Mouse (Mus musculus): ENCODE measurements around the gene Aen.

- no peak for TF ChIP-seq CTCF (IDR thresholded peaks at IDR 0.05; ENCODE audit: low read depth, low read length)
- no peak for TF ChIP-seq POLR2A (IDR thresholded peaks at IDR 0.05; ENCODE audit: borderline replicate concordance, low read depth, low read length)
Observed at GRCm38 (mm10) chr7:78846066-78846716, 49.5 kb upstream of the Aen start.

Measured in bone marrow macrophage, adult 2 months (primary cell).